Mouse (Mus musculus) embryonic facial prominence, embryonic 14.5 days (tissue): ENCODE measurements around the gene Lrrc30. TPM values are rescaled to one million over a fixed set of nuclear protein-coding genes. Genes with fewer than 3 reads are reported as not detected.

Experiments
- polyA plus RNA-seq: library from polyadenylated mRNA; unstranded; fragments of >200 nt; fragmentation: Nextera tagmentation; extraction: Ambion mirVana; gene quantifications from 2 replicates; pipeline ENCODE4 v1.2.1, GENCODE M21; 2014

The Lrrc30 gene
- polyA plus RNA-seq, 1 experiment from 2014 or later, result 1.9 TPM

Other genes with a start within 250 kb of the Lrrc30 start
- gene Lama1, start 64.5 kb upstream of the Lrrc30 start, polyA plus RNA-seq, result 2.0 and 3.0 TPM in 2 replicates